Mouse (Mus musculus) CH12.LX (cell line): ENCODE measurements at regions not wholly inside any gene's neighbourhood (a gene's known extent, or its start where the extent isn't known, plus 50 kb on each side); places are given as distances from the start of the nearest gene placed in this dataset.

Experiments used
- DNase-seq: peaks from one replicate; pipeline ENCODE4 v3.0.0-alpha.2; 2013; ENCODE audit errors: extremely low read depth
- H3K27ac ChIP-seq: 2 replicates; pipeline ENCODE4 v1.5.1; 2012; ENCODE audit warnings: low read depth, mild to moderate bottlenecking, control low read depth, moderate library complexity; ENCODE audit not compliant: insufficient read depth
- H3K27me3 ChIP-seq: replicated peaks from 2 replicates; pipeline ENCODE3; 2012; ENCODE audit warnings: inconsistent platforms
- H3K36me3 ChIP-seq, 2 experiments: replicated peaks in 1 of 2; 2 replicates each; pipeline versions ENCODE3 to v1.6.1; 2012; ENCODE audit warnings: inconsistent platforms in 1 of 2, low read length in 1 of 2, mild to moderate bottlenecking in 1 of 2, mixed read lengths in 1 of 2, moderate library complexity in 1 of 2; ENCODE audit not compliant: control insufficient read depth in 1 of 2, insufficient read depth in 1 of 2
- H3K4me1 ChIP-seq, 2 experiments: 2 replicates each; pipeline ENCODE4 v1.6.1; 2012; ENCODE audit warnings: inconsistent platforms in 1 of 2, moderate library complexity in 1 of 2; ENCODE audit not compliant: insufficient read depth in 2 of 2, control insufficient read depth in 1 of 2
- H3K4me2 ChIP-seq: 2 replicates; pipeline ENCODE4 v1.6.1; 2012; ENCODE audit warnings: low read depth, mild to moderate bottlenecking, control low read depth; ENCODE audit not compliant: poor library complexity, insufficient read depth, severe bottlenecking
- H3K4me3 ChIP-seq, 3 experiments: fragments of 150-350 bp in 1 of 3; sonication (generic) in 1 of 3; replicated peaks in 1 of 3; 2 replicates each; pipeline versions ENCODE3 to v1.5.1; 2011 to 2012; ENCODE audit warnings: low read depth in 2 of 3, low read length in 2 of 3, mild to moderate bottlenecking in 2 of 3, moderate library complexity in 2 of 3, control low read depth in 1 of 3, improper control_type of control experiment in 1 of 3, inconsistent platforms in 1 of 3, mixed read lengths in 1 of 3; ENCODE audit not compliant: poor library complexity in 1 of 3
- H3K79me2 ChIP-seq: replicated peaks from 2 replicates; pipeline ENCODE4 v1.6.1; 2012; ENCODE audit warnings: mild to moderate bottlenecking, moderate library complexity; ENCODE audit not compliant: control insufficient read depth, poor library complexity, insufficient read depth, severe bottlenecking; ENCODE audit errors: extremely low read depth
- H3K9ac ChIP-seq: 2 replicates; pipeline ENCODE4 v1.6.1; 2012; ENCODE audit warnings: low read depth, mild to moderate bottlenecking, control low read depth, moderate library complexity; ENCODE audit not compliant: insufficient read depth
- H3K9me3 ChIP-seq: replicated peaks from 2 replicates; pipeline ENCODE3; 2012; ENCODE audit warnings: low read length, inconsistent platforms, mixed read lengths
- CHD1 ChIP-seq: IDR thresholded peaks from 2 replicates; pipeline ENCODE4 v1.6.1; 2012; ENCODE audit warnings: low read depth, low read length, improper control_type of control experiment, inconsistent platforms
- E2F4 ChIP-seq: IDR thresholded peaks from 2 replicates; pipeline ENCODE4 v1.6.1; 2011; ENCODE audit warnings: low read depth, low read length, improper control_type of control experiment; ENCODE audit not compliant: insufficient replicate concordance
- ETS1 ChIP-seq: conservative IDR thresholded peaks from 2 replicates; pipeline ENCODE4 v1.6.1; 2012; ENCODE audit warnings: low read depth, mild to moderate bottlenecking, inconsistent platforms, low read length, improper control_type of control experiment, moderate library complexity
- JUN ChIP-seq: IDR thresholded peaks from 2 replicates; pipeline ENCODE4 v1.6.1; 2011; ENCODE audit warnings: low read depth, mild to moderate bottlenecking, low read length, improper control_type of control experiment, moderate library complexity; ENCODE audit not compliant: insufficient read depth
- MEF2A ChIP-seq: IDR thresholded peaks from 2 replicates; pipeline ENCODE4 v1.6.1; 2014; ENCODE audit warnings: low read depth, mild to moderate bottlenecking, inconsistent platforms, low read length, improper control_type of control experiment, borderline replicate concordance
- PAX5 ChIP-seq: IDR thresholded peaks from 2 replicates; pipeline ENCODE4 v1.6.1; 2012; ENCODE audit warnings: low read length, inconsistent platforms, mixed read lengths
- TBP ChIP-seq: conservative IDR thresholded peaks from 2 replicates; pipeline ENCODE4 v1.6.1; 2011; ENCODE audit warnings: low read depth, low read length, improper control_type of control experiment
- UBTF ChIP-seq: IDR thresholded peaks from 2 replicates; pipeline ENCODE4 v1.6.1; 2012; ENCODE audit warnings: low read depth, mild to moderate bottlenecking, inconsistent platforms, low read length, improper control_type of control experiment, moderate library complexity
- ZKSCAN1 ChIP-seq: IDR thresholded peaks from 2 replicates; pipeline ENCODE4 v1.6.1; 2012; ENCODE audit warnings: low read depth, inconsistent platforms, low read length, improper control_type of control experiment, borderline replicate concordance
- dilution Hi-C: fragments of 300-500 bp; cut with MboI; formaldehyde crosslinking; loops from 2 replicates; pipeline ENCODE4 v1.14.3; 2020; ENCODE audit warnings: low sequenced_read_pairs; ENCODE audit not compliant: extremely low pct_unique_long_range_greater_than_20kb, extremely low pct_ligation_motif_present
- in situ Hi-C: fragments of 300-500 bp; cut with MboI; formaldehyde crosslinking; loops from 3 replicates; pipeline ENCODE4 v1.14.3; 2019; ENCODE audit warnings: low sequenced_read_pairs, low pct_ligation_motif_present, low pct_unique_long_range_greater_than_20kb, mixed read lengths

DNA sequence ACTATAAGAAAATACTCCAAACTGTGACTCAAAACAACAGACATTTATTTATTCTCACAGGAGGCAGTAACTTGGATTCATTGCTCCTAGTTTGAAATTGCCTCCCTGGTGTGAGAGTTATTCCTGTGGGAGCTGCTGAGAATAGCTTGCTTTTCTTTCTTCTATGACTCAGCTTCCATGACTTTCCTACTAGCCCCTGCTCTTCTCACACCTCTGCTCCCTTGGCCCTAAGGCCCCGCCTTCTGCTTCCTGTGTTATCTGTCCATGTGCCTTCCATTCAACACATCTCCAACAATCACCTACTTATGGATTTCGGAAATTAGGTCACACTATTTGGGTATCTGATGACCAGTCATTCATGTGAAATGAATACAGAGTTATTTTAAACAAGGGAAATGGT is 865.6 kb downstream of the Jrkl start:
- no peak overlapping the region for H3K4me2 ChIP-seq
- H3K9me3 ChIP-seq: no peaks in the 10 kb centered on the region
- H3K9ac ChIP-seq: no peak overlapping the region
- no peaks in the 10 kb centered on the region for H3K79me2 ChIP-seq
- H3K36me3 ChIP-seq: no peaks in the 10 kb centered on the region
- peaks cover 0 to 9% of the 10 kb centered on the region in 2 experiments; a peak in 2 of 4 replicates for H3K4me1 ChIP-seq
- no peak for DNase-seq
- no peak overlapping the region for H3K27ac ChIP-seq
- in situ Hi-C loops (no loop called here), dilution Hi-C loops (no loop called here)
- no peaks in the 10 kb centered on the region for H3K27me3 ChIP-seq
- no peak overlapping the region for H3K4me3 ChIP-seq
- no peak for TF ChIP-seq ETS1

DNA sequence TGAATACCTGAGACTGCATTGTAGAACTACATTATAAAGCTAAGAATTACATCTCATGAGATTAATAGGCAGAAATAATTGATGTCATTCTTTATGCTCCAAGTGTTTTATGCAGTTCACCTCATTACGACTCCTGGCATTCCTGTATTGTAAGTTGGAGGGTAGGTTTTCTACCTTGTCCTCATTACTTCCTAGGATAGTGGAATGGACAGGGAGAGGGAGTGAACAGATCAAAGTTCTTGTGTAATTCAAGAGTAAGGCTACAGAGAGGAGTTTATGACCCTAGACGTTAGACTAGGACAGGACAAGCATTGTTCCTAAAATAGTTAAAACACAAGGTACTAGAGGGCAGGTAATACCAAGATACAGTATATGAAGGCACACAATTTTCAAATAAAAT is 901.3 kb downstream of the Jrkl start:
- TF ChIP-seq UBTF: no peak
- no peak for TF ChIP-seq JUN
- TF ChIP-seq PAX5: no peak
- no peak for TF ChIP-seq MEF2A
- no peaks in the 10 kb centered on the region for H3K9me3 ChIP-seq
- no peak overlapping the region for H3K4me2 ChIP-seq
- no peak overlapping the region for H3K27ac ChIP-seq
- no peak overlapping the region for H3K9ac ChIP-seq
- no peak for DNase-seq
- no peaks in the 10 kb centered on the region for H3K79me2 ChIP-seq
- no peaks in the 10 kb centered on the region for H3K27me3 ChIP-seq
- dilution Hi-C loops (no loop called here), in situ Hi-C loops (no loop called here)
- H3K36me3 ChIP-seq: no peaks in the 10 kb centered on the region
- no peak overlapping the region for H3K4me3 ChIP-seq
- no peaks in the 10 kb centered on the region for H3K4me1 ChIP-seq

GRCm38 (mm10) chr9:12341453-12341852 is 904.2 kb downstream of the Jrkl start:
- no peaks in the 10 kb centered on the region for H3K27me3 ChIP-seq
- in situ Hi-C loops (no loop called here), dilution Hi-C loops (no loop called here)
- TF ChIP-seq TBP: no peak
- no peak for TF ChIP-seq ETS1
- no peak for TF ChIP-seq ZKSCAN1
- no peak for TF ChIP-seq E2F4
- TF ChIP-seq CHD1: no peak
- DNase-seq: no peak
- no peak overlapping the region for H3K4me3 ChIP-seq
- H3K9ac ChIP-seq: no peak overlapping the region
- no peak overlapping the region for H3K27ac ChIP-seq
- H3K9me3 ChIP-seq: no peaks in the 10 kb centered on the region
- H3K4me1 ChIP-seq: no peaks in the 10 kb centered on the region
- no peaks in the 10 kb centered on the region for H3K36me3 ChIP-seq
- no peaks in the 10 kb centered on the region for H3K79me2 ChIP-seq
- H3K4me2 ChIP-seq: no peak overlapping the region
